Mouse (Mus musculus) thymus, postnatal 14 days (tissue): ENCODE data around the gene Tsfm.
A peak's percentile ranks its signal among the peaks of the same experiment; 100 is the strongest.

ENCODE experiments used
- DNase-seq: peaks from one replicate; pipeline ENCODE4 v3.0.0; 2021

The Tsfm gene

DNA sequence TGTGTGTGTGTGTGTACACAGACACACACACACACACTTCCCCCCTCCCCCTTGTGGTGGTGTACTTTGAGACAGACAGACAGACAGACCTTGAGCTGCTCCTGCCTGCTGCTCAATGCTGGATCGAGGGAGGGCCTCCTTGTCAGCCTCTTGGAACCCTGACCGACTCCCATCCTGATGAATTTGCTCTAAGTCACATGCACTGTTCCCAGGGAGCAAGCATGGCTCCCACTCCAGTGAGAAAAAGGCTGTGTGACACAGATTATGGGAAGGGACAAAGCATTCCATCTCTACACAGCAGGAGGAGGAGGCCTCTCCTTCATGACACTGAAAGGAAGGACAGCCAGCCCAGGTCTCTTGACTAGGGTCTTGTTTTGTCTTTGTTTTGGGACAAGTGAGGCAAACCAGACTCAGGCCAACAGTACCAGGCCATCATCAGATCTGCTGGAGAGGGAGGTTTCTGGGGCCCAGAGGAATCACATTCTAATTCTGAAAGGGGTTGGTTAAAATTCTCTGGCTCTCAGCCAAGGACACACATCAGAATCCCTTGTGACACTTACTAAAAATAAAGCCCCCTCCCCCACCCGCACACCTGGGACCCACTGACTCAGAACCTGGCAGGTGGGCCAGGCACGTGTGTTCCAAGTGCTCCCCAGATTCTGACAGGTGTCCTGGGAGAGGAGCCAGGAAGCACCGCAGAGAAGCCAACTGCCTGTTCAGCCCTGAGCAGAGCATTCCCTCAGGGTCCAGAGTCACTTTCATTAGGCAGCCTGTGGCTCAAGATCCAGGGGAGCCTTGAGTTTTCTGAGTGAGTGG, 46.2 kb downstream of the Tsfm start:
- peak; percentile 25 for DNase-seq

DNA sequence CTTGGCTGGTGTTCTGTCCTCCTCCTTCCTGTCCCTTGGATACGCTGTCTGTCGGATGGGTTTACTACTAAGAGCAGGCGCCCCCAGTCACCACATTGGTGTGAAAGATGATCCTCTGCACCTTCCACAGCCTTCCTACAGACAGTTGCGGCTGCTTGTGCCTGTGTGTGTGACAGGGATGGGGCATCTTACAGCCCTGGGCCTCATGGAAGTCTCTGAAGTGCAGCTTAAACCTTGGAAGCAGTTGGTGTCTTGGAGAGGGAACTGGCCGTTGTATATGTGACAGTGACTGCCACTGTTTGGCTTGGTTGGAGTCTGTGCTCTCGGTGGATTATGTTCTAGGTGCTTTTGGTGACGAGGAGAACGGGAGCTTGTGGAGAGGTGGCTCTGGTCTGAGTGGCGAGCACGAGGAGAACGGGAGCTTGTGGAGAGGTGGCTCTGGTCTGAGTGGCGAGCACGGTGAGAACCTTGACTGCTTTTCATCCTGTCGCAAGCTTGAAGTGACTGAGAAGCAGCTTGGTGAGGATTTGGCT, 47.4 kb downstream of the Tsfm start:
- DNase-seq = no peak

DNA sequence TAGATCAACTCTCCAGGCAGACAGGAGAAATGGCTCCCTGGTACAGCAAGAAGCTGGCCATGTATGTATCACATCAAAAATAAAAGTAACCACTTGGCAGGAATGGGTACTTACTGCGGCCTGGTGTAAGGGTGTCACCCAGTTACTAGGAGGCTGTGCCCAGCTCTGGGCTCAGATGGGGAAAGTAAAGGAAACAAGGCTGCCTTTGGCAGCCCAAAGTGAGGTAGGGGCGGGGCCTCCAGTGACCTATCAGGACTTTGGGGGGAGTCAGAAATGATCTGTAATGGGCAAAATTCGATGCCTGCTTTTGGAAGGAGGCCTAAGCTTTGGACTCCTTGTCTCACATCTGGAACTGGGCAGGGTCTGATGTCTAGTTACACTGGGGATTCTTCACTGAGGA, 48.9 kb downstream of the Tsfm start:
- no peak for DNase-seq

DNA sequence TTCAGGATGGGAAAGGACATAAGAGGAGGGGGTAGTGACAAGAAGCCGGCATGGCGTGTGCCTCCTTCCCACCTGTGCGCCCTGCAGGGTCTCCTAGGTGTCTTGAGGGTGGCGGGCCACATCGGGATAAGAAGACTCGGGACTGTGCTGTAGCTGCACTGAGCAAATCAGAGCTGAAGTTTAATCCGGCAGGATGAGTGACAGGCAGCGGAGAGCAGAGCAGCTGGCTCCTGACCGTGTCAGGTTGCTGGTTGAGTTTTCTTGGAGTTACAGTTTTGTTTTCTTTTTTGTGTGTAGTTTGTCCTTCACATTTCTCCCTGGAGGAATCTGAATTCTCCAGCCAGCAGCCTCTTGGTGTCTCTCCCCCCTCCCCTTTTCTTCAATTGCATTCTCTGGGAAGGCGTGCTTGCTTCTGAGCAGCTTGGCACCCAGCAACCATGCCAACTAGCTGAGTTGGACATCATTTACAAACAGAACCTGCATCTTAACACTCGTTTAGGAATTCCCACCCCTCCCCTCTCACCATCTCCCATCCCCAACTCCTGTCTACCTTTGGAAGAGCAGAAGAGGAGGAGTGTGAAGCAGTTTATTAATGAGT, 49.6 kb downstream of the Tsfm start:
- no peak for DNase-seq

DNA sequence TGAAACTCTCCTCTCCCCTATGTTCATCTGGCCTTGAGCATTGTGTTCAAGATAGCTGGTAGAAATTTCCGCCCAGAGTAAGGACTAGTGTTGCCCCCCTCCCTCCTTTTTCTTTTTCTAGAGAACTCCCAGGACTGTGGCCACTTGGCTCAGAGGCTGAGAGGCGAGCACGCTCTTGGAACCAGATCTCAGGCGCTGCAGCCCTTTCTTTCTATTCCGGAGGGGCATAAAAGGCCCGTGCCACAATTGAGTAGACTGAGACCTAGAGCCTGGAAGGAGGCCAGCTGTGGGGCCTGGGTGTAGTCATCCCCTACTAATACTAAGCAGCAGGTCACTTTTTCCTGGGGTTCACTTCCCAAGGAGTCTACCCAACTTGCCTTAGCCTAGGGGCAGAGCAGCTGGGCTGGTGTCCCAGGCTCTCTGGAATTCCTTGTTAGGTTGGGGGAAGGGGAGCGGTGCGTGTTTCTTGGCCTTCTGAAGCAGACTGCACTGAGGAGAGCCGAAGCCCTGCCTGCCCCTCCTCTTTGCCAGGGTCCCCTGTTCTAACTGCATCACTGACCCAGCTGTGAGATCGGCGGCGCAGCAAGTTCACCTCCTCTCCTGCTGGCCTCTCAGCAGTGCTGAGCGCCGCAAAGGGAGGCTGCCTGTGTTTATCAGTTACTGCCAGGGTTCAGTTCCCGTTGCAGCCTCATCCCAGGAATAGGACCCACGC, 50.3 kb downstream of the Tsfm start:
- peak; percentile 38 for DNase-seq

DNA sequence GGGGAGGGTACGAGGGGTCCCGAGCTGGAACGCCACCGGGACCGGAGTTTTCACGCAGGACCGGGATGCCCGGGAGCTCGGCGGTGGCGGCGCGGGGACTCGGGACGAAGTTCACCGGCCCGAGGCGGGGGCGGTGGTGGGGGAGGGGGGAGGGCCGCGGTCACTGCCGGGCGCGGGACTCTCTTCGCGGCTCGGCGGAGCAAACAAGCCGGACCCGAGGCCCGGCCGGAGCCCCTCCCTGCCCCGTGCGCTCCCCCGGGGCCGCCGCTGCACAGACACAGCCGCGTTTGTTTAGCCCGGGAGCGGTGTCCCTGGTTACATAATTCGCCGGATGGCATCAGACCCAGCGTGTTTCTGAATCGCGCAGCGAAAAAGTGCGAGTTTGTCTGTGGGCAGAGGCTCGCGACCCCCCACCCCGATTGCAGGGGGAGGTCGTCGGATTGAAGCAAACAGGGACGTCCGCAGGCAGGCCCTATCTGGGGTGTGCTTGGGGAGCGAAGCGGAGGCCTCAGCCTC, 50.9 kb downstream of the Tsfm start:
- DNase-seq = peak; percentile 54

DNA sequence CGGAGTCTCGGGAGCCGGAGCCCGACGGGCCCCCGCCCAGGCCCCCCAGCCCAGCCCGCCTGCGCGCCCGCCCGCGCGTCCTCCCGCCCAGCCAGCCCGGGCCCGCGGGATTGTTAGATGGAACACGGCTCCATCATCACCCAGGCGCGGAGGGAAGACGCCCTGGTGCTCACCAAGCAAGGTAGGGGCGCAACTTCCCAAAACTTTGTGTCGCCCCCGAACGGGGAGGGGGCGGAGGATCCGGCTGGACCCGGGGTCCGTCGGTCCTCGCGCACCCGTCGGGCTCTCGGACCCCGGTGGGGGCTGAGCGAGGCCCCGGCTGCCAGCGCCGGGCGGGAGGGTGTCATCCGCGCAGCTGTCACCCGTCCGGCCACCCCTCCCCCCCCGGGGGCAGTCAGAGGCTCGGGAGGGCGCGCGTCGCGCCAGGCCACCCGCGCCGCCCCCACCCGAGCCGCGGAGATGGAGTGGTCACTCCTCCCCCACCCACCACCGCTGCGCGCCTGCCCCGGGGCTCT, 51.5 kb downstream of the Tsfm start:
- peak; percentile 71 for DNase-seq

DNA sequence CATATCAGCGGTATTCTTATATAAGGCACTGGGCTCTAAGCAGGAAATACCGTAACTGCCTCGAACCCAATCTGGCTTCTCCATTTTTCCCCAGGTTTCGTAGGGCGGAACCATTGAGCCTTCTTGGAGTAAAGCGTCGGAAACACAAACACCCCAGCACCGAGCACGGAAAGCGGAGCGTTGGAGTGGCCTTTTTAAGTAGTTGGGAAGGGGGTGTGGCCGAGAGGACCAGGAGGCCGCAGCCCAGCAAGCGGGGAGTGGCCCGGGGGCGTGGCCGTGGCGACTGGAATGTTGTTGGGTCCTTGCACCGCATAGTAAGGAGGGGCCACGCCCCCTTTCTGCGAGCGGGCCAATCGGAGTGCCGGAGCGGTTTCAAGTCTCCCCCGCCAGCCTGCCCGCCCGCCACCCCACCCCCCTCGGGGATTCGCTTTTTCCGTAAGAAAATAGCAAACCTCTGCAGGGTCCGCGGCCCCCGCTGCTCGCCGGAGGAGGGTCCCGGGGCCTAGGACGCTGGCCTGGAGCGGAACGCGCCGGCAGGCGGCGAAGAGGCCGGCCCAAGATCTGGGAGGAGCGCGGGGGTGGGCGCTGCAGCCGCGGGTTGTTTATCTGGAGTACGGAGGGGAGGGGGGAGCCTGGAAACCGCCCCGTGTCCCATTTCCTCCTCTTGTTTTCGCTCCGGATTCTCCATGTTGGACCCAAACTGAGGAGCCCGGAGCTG, 52.2 kb downstream of the Tsfm start, which contains the start of gene Ctdsp2:
Gene Ctdsp2, plus strand, starts transcription at position 441 of the 718 bp plus-strand sequence.
- peak; percentile 99 for DNase-seq

DNA sequence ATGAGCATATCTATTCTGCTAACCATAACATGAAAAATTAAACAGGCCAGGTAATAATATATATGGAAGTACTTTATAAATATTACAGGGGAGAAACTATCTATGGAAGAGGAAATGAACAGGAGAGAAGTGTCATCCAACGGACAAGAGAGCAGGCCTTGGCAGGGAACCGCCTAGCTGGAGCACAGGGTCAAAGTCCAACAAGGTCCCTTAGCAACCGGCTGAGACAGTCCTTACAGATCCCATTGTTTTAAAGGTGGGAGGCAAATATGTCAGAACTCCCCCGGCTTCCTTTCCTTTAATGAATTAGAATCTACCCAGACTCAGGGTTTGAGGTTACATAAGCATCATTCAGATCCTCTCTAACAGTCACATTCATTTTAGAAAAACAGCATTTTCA, 53.6 kb downstream of the Tsfm start:
- no peak for DNase-seq

DNA sequence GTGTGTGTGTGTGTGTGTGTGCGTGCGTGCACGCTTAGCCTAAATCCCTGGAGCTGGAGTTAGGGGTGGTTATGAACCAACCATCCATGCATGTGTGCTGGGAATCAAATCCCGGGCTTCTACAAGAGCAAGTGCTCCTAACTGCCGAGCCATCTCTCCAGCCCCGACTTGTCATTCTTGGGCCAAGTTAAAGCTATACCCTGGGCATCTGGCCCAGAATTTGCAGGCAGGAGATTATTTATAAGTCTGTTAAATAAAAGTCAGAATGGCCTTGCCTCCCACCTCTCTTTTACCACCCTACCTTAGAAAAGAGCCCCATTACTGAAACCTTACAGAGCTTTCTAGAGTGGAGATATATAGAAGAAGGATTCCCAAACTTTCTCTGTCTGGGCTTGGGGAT, 54.9 kb downstream of the Tsfm start:
- DNase-seq = no peak

DNA sequence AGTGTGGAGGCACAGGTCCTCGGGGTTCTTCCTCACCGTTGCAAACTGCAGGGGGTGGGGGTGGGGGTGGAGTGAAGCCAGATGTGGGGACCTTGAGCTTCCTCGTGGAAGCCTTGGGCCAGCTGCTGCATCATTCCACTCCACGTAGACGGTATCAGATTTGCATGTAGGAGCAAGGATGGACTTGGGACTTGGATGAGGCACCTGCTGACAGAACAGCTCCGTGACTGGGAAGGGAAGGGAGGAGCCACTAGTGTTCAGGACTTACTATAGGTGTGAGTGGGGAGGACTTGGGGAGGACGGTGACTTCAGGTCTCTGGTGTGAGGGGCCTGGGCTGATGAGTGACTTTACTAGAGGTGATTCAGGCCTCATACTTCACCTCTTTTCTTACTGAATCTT, 57.7 kb downstream of the Tsfm start:
- no peak for DNase-seq

DNA sequence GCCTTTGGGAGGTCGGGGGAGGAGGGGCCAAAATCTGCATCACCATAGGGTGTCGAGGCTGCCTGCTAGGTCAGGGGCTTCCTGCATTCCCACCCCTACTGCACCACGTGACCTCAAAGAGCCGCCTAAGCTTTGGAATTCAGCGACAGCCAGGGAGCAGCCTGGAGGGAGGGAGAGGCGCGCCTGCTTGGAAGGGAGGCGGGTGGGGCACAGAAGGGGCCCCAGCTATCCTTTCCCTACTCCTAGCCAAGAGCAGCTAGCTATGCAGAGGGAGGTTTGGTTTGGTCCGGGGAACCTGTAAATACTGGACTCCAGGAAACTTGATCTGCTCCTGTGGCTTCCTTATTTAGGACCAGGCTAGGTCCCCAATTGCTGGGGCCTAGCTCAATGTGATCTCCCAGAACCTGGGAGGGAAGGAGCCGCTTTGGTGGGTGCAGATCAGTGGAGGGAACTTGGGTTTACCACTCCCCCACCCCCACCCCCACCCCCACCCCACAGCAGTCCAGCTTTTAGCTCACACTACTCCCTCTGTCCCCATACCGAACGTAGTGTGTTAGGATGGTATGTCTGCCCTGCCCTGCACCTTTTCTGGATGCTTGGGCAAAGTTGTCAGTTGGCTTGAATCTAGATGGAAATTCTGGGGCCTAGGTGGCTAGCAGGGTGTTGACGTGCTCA, 58.5 kb downstream of the Tsfm start:
- DNase-seq = no peak

DNA sequence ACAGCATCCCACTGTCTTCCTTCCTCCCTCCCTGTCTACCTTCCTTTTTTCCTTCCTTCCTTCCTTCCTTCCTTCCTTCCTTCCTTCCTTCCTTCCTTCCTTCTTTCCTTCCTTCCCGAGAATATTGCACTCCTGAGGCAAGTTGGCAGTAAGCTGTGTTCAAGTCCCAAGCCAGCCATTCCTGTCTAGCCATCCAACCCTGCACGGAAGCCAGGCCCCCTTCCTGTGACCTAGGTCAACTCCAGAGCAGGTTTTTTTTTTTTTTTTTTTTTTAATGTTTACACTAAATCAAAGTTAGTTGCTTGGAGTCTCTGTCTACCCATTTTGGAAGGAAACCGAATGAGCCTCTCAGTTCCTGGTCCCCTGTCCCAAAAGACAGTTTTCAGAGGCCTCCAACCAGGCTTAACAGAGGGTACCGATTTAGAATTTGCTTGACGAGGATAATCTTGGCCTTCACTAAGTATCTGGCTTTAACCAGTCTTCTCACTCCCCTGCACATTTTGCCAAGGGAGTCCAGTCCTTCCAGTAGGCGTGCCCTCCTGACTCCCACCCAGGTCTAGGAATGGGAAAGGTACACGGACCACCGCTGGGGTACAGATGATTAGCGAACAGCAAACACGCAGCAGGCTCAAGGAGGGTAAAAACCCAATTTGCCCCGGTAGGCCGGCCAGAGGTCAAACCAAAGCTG, 59.1 kb downstream of the Tsfm start:
- DNase-seq = no peak

DNA sequence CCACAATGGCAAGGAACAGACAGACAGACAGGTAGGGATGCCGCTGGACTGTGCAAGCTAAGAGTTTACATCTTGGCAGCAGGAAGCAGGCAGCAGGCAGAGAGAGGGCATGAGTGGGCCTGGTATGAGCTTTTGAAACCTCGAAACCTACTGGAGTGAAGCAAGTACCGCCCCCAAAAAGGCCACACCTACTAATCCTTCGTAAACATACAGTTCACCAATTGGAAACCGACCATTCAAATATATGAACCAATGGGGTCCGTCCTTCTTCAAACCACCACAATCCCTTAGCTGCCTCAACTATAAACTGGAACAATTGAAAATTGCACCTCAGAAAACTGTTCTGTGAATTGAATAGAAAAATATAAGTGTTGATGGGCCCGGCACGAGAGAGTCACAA, 66.8 kb downstream of the Tsfm start:
- DNase-seq = no peak

DNA sequence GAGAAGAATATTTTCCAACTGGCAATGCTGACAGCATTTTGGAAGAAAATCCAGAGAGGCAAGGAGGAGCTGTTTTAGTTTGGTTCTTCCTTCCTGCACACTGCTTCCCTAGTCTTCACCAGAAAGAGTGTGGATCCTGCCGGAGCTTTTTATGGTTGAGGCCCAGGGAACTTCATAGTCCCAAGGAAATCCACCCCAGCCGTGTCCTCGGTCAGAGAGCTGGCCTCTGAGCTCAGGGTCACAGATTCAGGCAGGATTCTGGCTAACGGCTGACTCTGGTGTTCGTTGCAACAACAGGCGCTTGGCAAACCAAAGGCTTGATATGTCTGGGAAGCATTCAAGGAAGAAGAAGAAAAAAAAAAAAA, 67.7 kb downstream of the Tsfm start:
- no peak for DNase-seq

DNA sequence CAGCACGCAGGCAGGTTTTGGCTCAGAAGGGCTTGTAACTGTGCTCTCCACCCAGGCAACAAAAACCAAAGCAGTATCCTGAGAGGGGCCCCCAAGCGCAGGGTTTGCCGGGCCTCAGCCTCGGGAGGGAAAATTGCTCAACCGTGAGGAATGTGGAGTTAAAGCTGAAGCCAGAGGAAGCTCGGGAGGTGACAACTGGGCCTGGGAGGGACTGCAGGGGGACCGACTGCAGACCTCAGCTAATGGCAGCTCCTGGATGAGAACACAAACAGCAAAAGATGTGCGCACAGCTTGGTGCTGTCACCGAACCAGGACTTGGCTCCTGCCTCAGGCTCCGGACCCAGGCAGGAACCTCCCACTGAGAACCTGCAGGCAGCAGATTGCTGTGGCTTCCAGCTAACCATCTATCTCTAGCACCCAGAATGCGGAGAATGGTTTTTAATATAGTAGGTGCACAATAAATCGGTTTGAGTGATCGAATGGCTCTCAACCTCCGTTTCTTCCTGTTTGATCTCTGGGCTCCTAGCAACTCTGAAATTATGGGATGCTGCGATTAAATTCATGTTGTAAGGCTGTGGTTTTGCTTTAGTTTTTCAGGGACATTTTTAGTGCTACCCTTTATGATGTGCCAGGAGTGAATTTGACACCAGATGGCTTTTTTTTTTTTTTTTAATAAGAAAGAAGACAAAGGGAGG, 68.2 kb downstream of the Tsfm start:
- DNase-seq = no peak

DNA sequence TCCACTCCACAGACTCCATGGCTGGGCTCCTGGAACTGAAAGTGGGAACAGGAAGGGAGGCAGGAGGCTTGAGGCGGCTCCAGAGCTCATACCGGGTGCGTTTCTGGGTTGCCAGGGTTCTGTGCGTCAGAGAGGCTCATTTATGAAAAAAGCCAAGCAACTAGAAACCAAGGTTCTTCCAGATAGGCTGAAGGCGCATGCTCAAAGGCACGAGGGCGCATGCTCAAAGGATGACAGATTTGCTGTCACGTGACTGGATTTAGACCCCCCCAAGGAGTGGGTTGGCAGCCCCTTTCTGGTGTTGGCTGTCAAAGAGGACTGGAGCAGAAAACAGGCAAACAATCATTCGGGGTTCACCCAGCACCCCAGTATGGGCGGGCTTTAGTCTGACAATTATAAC, 68.9 kb downstream of the Tsfm start:
- DNase-seq = no peak
